Mouse (Mus musculus): ENCODE results near the gene Caskin1.

GRCm38 (mm10) chr17:24463374-24464133, 24.8 kb upstream of the Caskin1 start:
- no peak for TF ChIP-seq CTCF (IDR thresholded peaks at IDR 0.05; ENCODE audit: low read depth, low read length)
- TF ChIP-seq POLR2A (IDR thresholded peaks at IDR 0.05; ENCODE audit: insufficient read depth, low read length) = no peak

Data from ES-Bruce4 (cell line).